Mouse (Mus musculus) layer of hippocampus, postnatal 10 days (tissue): ENCODE measurements around the gene Bet1. TPM values are rescaled to one million over a fixed set of nuclear protein-coding genes. Genes with fewer than 3 reads are reported as not detected.
A peak's percentile ranks its signal among the peaks of the same experiment; 100 is the strongest.

ENCODE experiments used
- DNase-seq, 2 experiments: peaks; one replicate each; pipeline ENCODE4 v3.0.0; 2021; ENCODE audit warnings: low spot score in 2 of 2
- long read RNA-seq: library from polyadenylated mRNA; stranded (forward); transcript quantifications from one replicate; pipeline ENCODE4 v2.0.0, GENCODE M21; 2023
- total RNA-seq, 2 experiments: library from RNA; stranded (reverse); gene quantifications; 2 replicates each; pipeline ENCODE4 v1.2.3; 2021

Gene Bet1
- 10 to 100 TPM; 21.1 to 21.2 TPM for total RNA-seq
- long read RNA-seq, transcript Bet1-201 (4 exons, 1,516 nt): major isoform, 22 of 27 reads
- long read RNA-seq, partial matches to known transcripts: 0 of 27 reads
- long read RNA-seq, other reads (novel, unspliced or antisense): 5 of 27 reads

- DNase-seq: peak; percentile 77 to 81
Measured at GRCm38 (mm10) chr6:4086663-4087454, at the start of gene Bet1. TSS of gene Bet1 (minus strand) at chr6:4086972.

DNA sequence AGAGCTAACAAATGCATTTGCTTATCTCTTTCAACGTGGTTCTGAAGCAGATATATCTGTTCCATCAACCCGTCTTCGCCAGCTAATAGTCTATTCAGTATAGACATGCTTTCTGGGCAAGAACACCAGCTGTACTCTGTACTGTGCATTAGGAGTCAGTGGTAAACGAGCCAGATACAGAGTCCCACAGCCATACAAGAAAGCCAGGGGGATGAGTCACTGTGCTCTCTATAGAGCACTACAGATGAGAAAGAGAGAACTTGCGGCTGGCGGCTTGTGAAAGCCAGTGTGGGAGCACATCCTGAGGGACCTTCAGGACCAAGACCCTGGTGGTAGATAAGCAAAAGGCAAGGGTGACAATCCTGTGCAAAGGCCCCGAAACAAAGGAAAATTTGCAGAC lies 45.5 kb upstream of the Bet1 start:
- no peak for DNase-seq

- DNase-seq: no peak
Measured at GRCm38 (mm10) chr6:4131149-4131548, 44.4 kb upstream of the Bet1 start.

- no peak for DNase-seq
Measured at GRCm38 (mm10) chr6:4118611-4119010, 31.8 kb upstream of the Bet1 start.

DNA sequence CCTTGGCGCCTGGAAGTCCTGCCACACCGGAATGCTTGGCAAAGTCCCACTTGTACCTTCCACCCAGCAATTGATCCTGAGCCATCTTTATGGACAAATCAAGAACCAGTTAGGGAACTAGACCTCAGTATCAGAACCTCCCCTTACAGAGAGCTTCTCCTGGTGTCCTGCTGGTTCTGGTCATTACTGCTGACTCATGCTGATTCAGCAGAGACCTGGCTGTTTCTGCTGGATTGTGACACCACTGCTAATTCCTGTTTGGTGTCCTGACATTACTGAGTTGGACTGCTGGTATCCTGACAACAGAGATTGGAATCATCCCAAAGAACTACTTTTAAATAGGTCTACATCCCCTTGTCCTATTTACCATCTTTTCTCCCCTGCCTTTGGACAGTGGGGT lies 3.7 kb upstream of the Bet1 start:
- no peak for DNase-seq

- DNase-seq: no peak
Measured at GRCm38 (mm10) chr6:4072281-4072680, 14.5 kb downstream of the Bet1 start.

DNA sequence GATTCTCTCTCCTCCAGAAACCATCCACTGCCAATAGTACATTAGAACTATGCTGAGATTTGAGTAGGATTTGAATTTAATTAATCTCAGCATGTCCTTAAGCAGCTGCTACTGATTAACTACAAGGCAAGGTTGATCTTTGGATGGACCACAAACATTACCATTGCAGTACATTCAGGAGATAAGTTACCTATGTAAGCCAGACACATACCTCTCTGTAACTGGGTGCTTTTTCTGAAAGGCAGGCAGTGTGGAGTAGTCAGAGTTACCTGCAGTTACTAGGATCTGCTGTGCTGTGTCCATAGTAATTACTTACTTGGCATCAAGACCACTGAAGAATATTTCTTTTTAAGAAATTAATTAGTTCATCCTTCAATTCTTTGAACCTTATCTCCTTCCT lies 17.1 kb downstream of the Bet1 start:
- DNase-seq: no peak

- no peak for DNase-seq
Measured at GRCm38 (mm10) chr6:4054387-4054786, 32.4 kb downstream of the Bet1 start.

DNA sequence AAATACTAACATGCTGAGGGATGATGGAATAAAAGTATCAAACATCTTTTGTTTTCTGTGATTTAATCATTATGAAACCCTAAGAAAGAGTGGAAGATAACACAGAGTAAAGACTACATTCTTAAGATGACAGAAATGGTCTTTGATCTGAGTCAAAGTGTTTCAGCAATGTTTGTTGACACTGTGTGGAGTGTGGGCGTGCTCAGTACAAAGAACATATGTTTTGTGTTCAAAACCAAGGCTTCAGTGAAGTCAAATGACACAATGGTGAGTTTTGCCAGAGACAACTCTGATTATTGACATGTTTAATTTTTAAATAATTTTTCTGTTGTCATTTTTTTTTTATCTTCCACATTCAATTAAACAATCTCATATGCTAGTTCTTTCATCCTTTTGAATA lies 33.9 kb downstream of the Bet1 start:
- no peak for DNase-seq

DNA sequence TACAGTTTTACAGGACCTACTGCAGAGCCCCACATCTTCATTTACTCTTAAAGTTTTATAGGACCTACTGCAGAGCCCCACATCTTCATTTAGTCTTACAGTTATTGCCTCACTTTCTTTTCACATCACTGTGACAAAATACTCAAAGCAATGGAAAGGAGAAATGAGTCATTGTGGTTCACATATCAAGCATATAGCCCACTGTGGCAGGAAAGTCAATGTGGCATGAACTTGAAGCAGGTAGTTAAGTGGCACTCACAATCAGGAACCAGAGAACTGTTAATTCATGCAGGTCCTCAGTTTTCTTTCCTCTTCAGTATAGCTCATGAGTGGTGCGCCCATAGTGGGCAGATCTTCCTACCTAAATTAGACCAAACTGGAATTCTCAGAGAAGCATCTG lies 39.6 kb downstream of the Bet1 start:
- DNase-seq: no peak

DNA sequence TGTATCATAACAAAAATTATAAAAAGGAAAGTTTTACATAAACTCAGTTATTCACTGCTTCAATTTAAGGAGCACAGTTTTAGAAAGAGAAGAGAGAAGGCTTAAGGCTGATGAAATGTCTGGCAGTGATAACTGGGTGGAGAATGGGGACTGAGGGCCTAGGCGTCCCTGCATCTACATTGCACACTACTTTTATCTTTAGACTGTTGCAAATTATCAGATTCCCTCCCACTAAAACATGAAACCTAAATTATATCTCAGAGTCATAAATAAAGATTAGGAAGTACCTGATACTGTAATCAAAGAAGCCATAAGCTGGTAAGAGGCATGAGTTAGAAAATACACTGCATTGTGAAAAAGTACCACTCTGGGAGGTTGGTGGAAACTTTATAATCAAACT lies 45.0 kb downstream of the Bet1 start:
- DNase-seq: no peak

GRCm38 (mm10) chr6:4030956-4031355 lies 55.8 kb downstream of the Bet1 start:
- no peak for DNase-seq

Other genes starting within 250 kb of the Bet1 start
- gene Tfpi2, start 98.1 kb downstream of the Bet1 start, total RNA-seq: under 1 TPM in 1 of 2 experiments, not detected in 1; 0.82 TPM
- gene Gngt1, start 93.2 kb downstream of the Bet1 start, total RNA-seq: not detected
- 10 to 100 TPM in 1 of 2 experiments, 1 to 10 TPM in 1; 9.0 to 10.8 TPM for gene Gng11, start 83.1 kb downstream of the Bet1 start, total RNA-seq